Mouse (Mus musculus) intestine, embryonic 16.5 days (tissue): ENCODE measurements at regions not wholly inside any gene's neighbourhood (a gene's known extent, or its start where the extent isn't known, plus 50 kb on each side); places are given as distances from the start of the nearest gene placed in this dataset.

Source experiments
- ATAC-seq: fragments of 200-750 bp; cut with Nextera tagmentation; 2 replicates; pipeline ENCODE4 v1.8.0; 2017; ENCODE audit warnings: moderate TSS enrichment, moderate library complexity
- H3K27ac ChIP-seq: fragments of 300-500 bp; sonication (generic); 2 replicates; pipeline ENCODE4 v1.5.1; 2014; ENCODE audit warnings: mild to moderate bottlenecking, low read length
- H3K27me3 ChIP-seq: fragments of 300-500 bp; sonication (generic); replicated peaks from 2 replicates; pipeline ENCODE4 v1.6.1; 2014; ENCODE audit warnings: low read length, control low read depth, mixed read lengths; ENCODE audit not compliant: control insufficient read depth, insufficient read depth
- H3K36me3 ChIP-seq: fragments of 300-500 bp; sonication (generic); 2 replicates; pipeline ENCODE4 v1.6.1; 2014; ENCODE audit warnings: low read length, control low read depth; ENCODE audit not compliant: control insufficient read depth, insufficient read depth
- H3K4me1 ChIP-seq: fragments of 300-500 bp; sonication (generic); 2 replicates; pipeline ENCODE4 v1.6.1; 2014; ENCODE audit warnings: low read length, control low read depth, mixed read lengths; ENCODE audit not compliant: control insufficient read depth, insufficient read depth
- H3K4me2 ChIP-seq: fragments of 300-500 bp; sonication (generic); 2 replicates; pipeline ENCODE4 v1.6.1; 2014; ENCODE audit warnings: low read depth, low read length, control low read depth
- H3K4me3 ChIP-seq: fragments of 300-500 bp; sonication (generic); 2 replicates; pipeline ENCODE4 v1.5.1; 2014; ENCODE audit warnings: mild to moderate bottlenecking, low read length
- H3K9ac ChIP-seq: fragments of 300-500 bp; sonication (generic); 2 replicates; pipeline ENCODE4 v1.6.1; 2014; ENCODE audit warnings: low read depth, low read length
- H3K9me3 ChIP-seq: fragments of 300-500 bp; sonication (generic); 2 replicates; pipeline ENCODE4 v1.6.1; 2016; ENCODE audit warnings: low read length, control low read depth; ENCODE audit not compliant: control insufficient read depth
- WGBS: fragments of 180-500 bp; shearing (Covaris S2); extraction: QIAGEN DNeasy Blood & Tissue Kit; methylation state at CpG from one replicate; pipeline ENCODE4 v1.1.7; 2014; 5-methylcytosine and 5-hydroxymethylcytosine counted together

GRCm38 (mm10) chr9:61657996-61658395 is 256.3 kb downstream of the Rplp1 start:
- Histone ChIP-seq H3K9ac (no peak overlapping the region), H3K36me3 (no peaks in the 10 kb centered on the region), H3K4me2 (no peak overlapping the region), H3K27ac (no peak overlapping the region), H3K27me3 (no peaks in the 10 kb centered on the region), H3K9me3 (no peaks in the 10 kb centered on the region), H3K4me3 (no peak overlapping the region), H3K4me1 (no peaks in the 10 kb centered on the region)
- WGBS = 86% methylated on average over 8 of the region's 8 CpGs
- no peak for ATAC-seq

GRCm38 (mm10) chr9:61655433-61655981 is 258.8 kb downstream of the Rplp1 start:
- no peak overlapping the region for H3K4me2 ChIP-seq
- no peaks in the 10 kb centered on the region for H3K4me1 ChIP-seq
- H3K9ac ChIP-seq = no peak overlapping the region
- H3K36me3 ChIP-seq = no peaks in the 10 kb centered on the region
- no peak overlapping the region for H3K4me3 ChIP-seq
- H3K27ac ChIP-seq = no peak overlapping the region
- no peaks in the 10 kb centered on the region for H3K27me3 ChIP-seq
- no peak for ATAC-seq
- no peaks in the 10 kb centered on the region for H3K9me3 ChIP-seq
- 58% methylated on average over 9 of the region's 9 CpGs for WGBS

GRCm38 (mm10) chr9:61645661-61646425 is 268.5 kb downstream of the Rplp1 start:
- ATAC-seq = peak; percentile 75
- Histone ChIP-seq H3K9ac (0 out of 2 replicates have a peak overlapping the region, but pooled peaks have one; percentile 12), H3K36me3 (no peaks in the 10 kb centered on the region), H3K27me3 (no peaks in the 10 kb centered on the region), H3K4me2 (peak overlapping the region; percentile 9; the same call in 1 of the 2 replicates), H3K9me3 (no peaks in the 10 kb centered on the region), H3K27ac (peak overlapping the region; percentile 11; the same call in 1 of the 2 replicates), H3K4me3 (no peak overlapping the region), H3K4me1 (peaks cover 14% of the 10 kb centered on the region)
- WGBS = 32% methylated on average over 20 of the region's 20 CpGs

- peaks cover 6% of the 10 kb centered on the region for H3K4me1 ChIP-seq
- 90% methylated on average over 3 of the region's 3 CpGs for WGBS
- no peaks in the 10 kb centered on the region for H3K36me3 ChIP-seq
- no peaks in the 10 kb centered on the region for H3K9me3 ChIP-seq
- no peak overlapping the region for H3K9ac ChIP-seq
- H3K4me2 ChIP-seq = no peak overlapping the region
- no peak overlapping the region for H3K27ac ChIP-seq
- no peaks in the 10 kb centered on the region for H3K27me3 ChIP-seq
- no peak for ATAC-seq
- H3K4me3 ChIP-seq = no peak overlapping the region
Observed at GRCm38 (mm10) chr9:61640739-61641138, 268.6 kb downstream of the Tle3 start.

- no peak overlapping the region for H3K4me3 ChIP-seq
- H3K4me2 ChIP-seq = no peak overlapping the region
- H3K27me3 ChIP-seq = no peaks in the 10 kb centered on the region
- 86% methylated on average over 11 of the region's 11 CpGs for WGBS
- H3K4me1 ChIP-seq = no peaks in the 10 kb centered on the region
- ATAC-seq = no peak
- H3K36me3 ChIP-seq = no peaks in the 10 kb centered on the region
- H3K9me3 ChIP-seq = no peaks in the 10 kb centered on the region
- H3K27ac ChIP-seq = no peak overlapping the region
- no peak overlapping the region for H3K9ac ChIP-seq
Observed at GRCm38 (mm10) chr9:61638908-61639307, 266.7 kb downstream of the Tle3 start.

- WGBS = 79% methylated on average over 9 of the region's 9 CpGs
- ATAC-seq = no peak
- no peak overlapping the region for H3K4me3 ChIP-seq
- no peaks in the 10 kb centered on the region for H3K27me3 ChIP-seq
- no peak overlapping the region for H3K9ac ChIP-seq
- no peak overlapping the region for H3K4me2 ChIP-seq
- no peaks in the 10 kb centered on the region for H3K9me3 ChIP-seq
- H3K4me1 ChIP-seq = no peaks in the 10 kb centered on the region
- H3K27ac ChIP-seq = no peak overlapping the region
- no peaks in the 10 kb centered on the region for H3K36me3 ChIP-seq
Observed at GRCm38 (mm10) chr9:61633936-61634335, 261.8 kb downstream of the Tle3 start.

- Histone ChIP-seq H3K27me3 (no peaks in the 10 kb centered on the region), H3K4me1 (no peaks in the 10 kb centered on the region), H3K9me3 (no peaks in the 10 kb centered on the region), H3K36me3 (no peaks in the 10 kb centered on the region), H3K4me2 (no peak overlapping the region), H3K27ac (no peak overlapping the region), H3K9ac (no peak overlapping the region), H3K4me3 (no peak overlapping the region)
- no peak for ATAC-seq
- WGBS = 95% methylated on average over 3 of the region's 3 CpGs
Observed at GRCm38 (mm10) chr9:61632602-61633001, 260.4 kb downstream of the Tle3 start.

- Histone ChIP-seq H3K36me3 (no peaks in the 10 kb centered on the region), H3K27me3 (no peaks in the 10 kb centered on the region), H3K9ac (no peak overlapping the region), H3K9me3 (no peaks in the 10 kb centered on the region), H3K27ac (no peak overlapping the region), H3K4me2 (no peak overlapping the region), H3K4me3 (no peak overlapping the region), H3K4me1 (no peaks in the 10 kb centered on the region)
- WGBS = 81% methylated on average over 7 of the region's 7 CpGs
- ATAC-seq = no peak
Observed at GRCm38 (mm10) chr9:61631097-61631496, 258.9 kb downstream of the Tle3 start.

GRCm38 (mm10) chr9:61627801-61628574 is 255.8 kb downstream of the Tle3 start:
- no peak for ATAC-seq
- Histone ChIP-seq H3K4me1 (no peaks in the 10 kb centered on the region), H3K9ac (no peak overlapping the region), H3K27me3 (no peaks in the 10 kb centered on the region), H3K27ac (no peak overlapping the region), H3K9me3 (no peaks in the 10 kb centered on the region), H3K36me3 (no peaks in the 10 kb centered on the region), H3K4me3 (no peak overlapping the region), H3K4me2 (no peak overlapping the region)
- 79% methylated on average over 6 of the region's 6 CpGs for WGBS
